Mouse (Mus musculus) cerebellum, adult 9-11 months (tissue): Measurements from ENCODE around the gene Pus10.

Experiments
- DNase-seq: peaks from one replicate; pipeline ENCODE4 v3.0.0; 2022

Pus10 gene

GRCm38 (mm10) chr11:23767928-23768327 lies 102.5 kb downstream of the Pus10 start:
- no peak for DNase-seq

GRCm38 (mm10) chr11:23769033-23769432 lies 103.6 kb downstream of the Pus10 start:
- no peak for DNase-seq

GRCm38 (mm10) chr11:23769686-23770509 lies 104.4 kb downstream of the Pus10 start:
- no peak for DNase-seq

GRCm38 (mm10) chr11:23770510-23770759 lies 105.0 kb downstream of the Pus10 start:
- no peak for DNase-seq

- peak; percentile 94 for DNase-seq
Measured at GRCm38 (mm10) chr11:23770760-23771506, 105.5 kb downstream of the Pus10 start, which contains the start of gene Rel. Gene Rel, minus strand, starts transcription at chr11:23770970.

- DNase-seq = no peak
Measured at GRCm38 (mm10) chr11:23771507-23772097, 106.1 kb downstream of the Pus10 start.

- no peak for DNase-seq
Measured at GRCm38 (mm10) chr11:23772471-23772870, 107.0 kb downstream of the Pus10 start.

- no peak for DNase-seq
Measured at GRCm38 (mm10) chr11:23778787-23779201, 113.3 kb downstream of the Pus10 start.

- no peak for DNase-seq
Measured at GRCm38 (mm10) chr11:23782038-23782437, 116.6 kb downstream of the Pus10 start.
